Mouse (Mus musculus): ENCODE data around the gene Wdr45. TPM values are rescaled to one million over a fixed set of nuclear protein-coding genes. Genes with fewer than 3 reads are reported as not detected.
"Not testable (repeated sequence)": the region's sequence is repeated elsewhere in the genome, so short reads cannot be mapped to it uniquely, and the experiment has no call there.

Wdr45 gene
- 21.6 and 22.4 TPM in 2 replicates for polyA plus RNA-seq (2016; fragmentation: Nextera tagmentation; extraction: Ambion mirVana)

- H3K4me3 ChIP-seq = peak within 1 kb of the TSS; percentile 43
- not testable (repeated sequence) for H3K27ac ChIP-seq (ENCODE audit: poor library complexity, severe bottlenecking); H3K27me3 ChIP-seq (replicated peaks); H3K36me3 ChIP-seq; H3K4me1 ChIP-seq (replicated peaks); H3K9me3 ChIP-seq (replicated peaks)
- H3K4me2 ChIP-seq = peak within 1 kb of the TSS; percentile 59
- peak within 1 kb of the TSS; percentile 40; the same call in 1 of the 2 replicates for H3K9ac ChIP-seq
- WGBS = 9% methylated on average over 40 of the region's 60 CpGs
- ATAC-seq (ENCODE audit: insufficient number of reproducible peaks, low FRiP score) = peak; percentile 97
These were observed at the start of gene Wdr45 for GRCm38 (mm10) chrX:7714135-7714899. Wdr45 (plus strand) TSS chrX:7714333.

GRCm38 (mm10) chrX:7664791-7665190, 49.3 kb upstream of the Wdr45 start:
- Histone ChIP-seq H3K27me3 (replicated peaks) (no peaks in the 10 kb centered on the region), H3K36me3 (peaks cover 47% of the 10 kb centered on the region), H3K4me1 (replicated peaks) (no peaks in the 10 kb centered on the region), H3K27ac (ENCODE audit: poor library complexity, severe bottlenecking) (no peak overlapping the region), H3K4me3 (no peak overlapping the region), H3K9ac (no peak overlapping the region), H3K9me3 (replicated peaks) (no peaks in the 10 kb centered on the region), H3K4me2 (no peak overlapping the region)
- WGBS = 83% methylated on average over 11 of the region's 11 CpGs
- ATAC-seq (ENCODE audit: insufficient number of reproducible peaks, low FRiP score) = no peak

GRCm38 (mm10) chrX:7665739-7666502, 48.2 kb upstream of the Wdr45 start:
- H3K4me1 ChIP-seq (replicated peaks) = no peaks in the 10 kb centered on the region
- H3K27ac ChIP-seq (ENCODE audit: poor library complexity, severe bottlenecking) = no peak overlapping the region
- no peak overlapping the region for H3K4me3 ChIP-seq
- no peak for ATAC-seq (ENCODE audit: insufficient number of reproducible peaks, low FRiP score)
- H3K27me3 ChIP-seq (replicated peaks) = no peaks in the 10 kb centered on the region
- 70% methylated on average over 21 of the region's 21 CpGs for WGBS
- H3K9me3 ChIP-seq (replicated peaks) = no peaks in the 10 kb centered on the region
- peaks cover 44% of the 10 kb centered on the region for H3K36me3 ChIP-seq
- no peak overlapping the region for H3K4me2 ChIP-seq
- H3K9ac ChIP-seq = no peak overlapping the region; the same call in 1 of the 2 replicates

- Histone ChIP-seq H3K9me3 (replicated peaks) (no peaks in the 10 kb centered on the region), H3K9ac (peak overlapping the region; percentile 82), H3K4me1 (replicated peaks) (peaks cover 11% of the 10 kb centered on the region), H3K36me3 (peaks cover 24% of the 10 kb centered on the region), H3K4me3 (peak overlapping the region; percentile 72), H3K27me3 (replicated peaks) (no peaks in the 10 kb centered on the region), H3K4me2 (peak overlapping the region; percentile 64), H3K27ac (ENCODE audit: poor library complexity, severe bottlenecking) (peak overlapping the region; percentile 75)
- peak; percentile 81 for ATAC-seq (ENCODE audit: insufficient number of reproducible peaks, low FRiP score)
- 12% methylated on average over 15 of the region's 19 CpGs for WGBS
These were observed 43.7 kb upstream of the Wdr45 start for GRCm38 (mm10) chrX:7670390-7670881.

GRCm38 (mm10) chrX:7670921-7671623, 43.1 kb upstream of the Wdr45 start, which contains the start of gene Plp2:
Plp2 (minus strand) TSS chrX:7671390.
- peak within 1 kb of the TSS; percentile 72 for H3K4me3 ChIP-seq
- peaks cover 24% of the 10 kb centered on the region for H3K36me3 ChIP-seq
- peaks cover 11% of the 10 kb centered on the region for H3K4me1 ChIP-seq (replicated peaks)
- no peaks in the 10 kb centered on the region for H3K9me3 ChIP-seq (replicated peaks)
- H3K27ac ChIP-seq (ENCODE audit: poor library complexity, severe bottlenecking) = peak within 1 kb of the TSS; percentile 75
- ATAC-seq (ENCODE audit: insufficient number of reproducible peaks, low FRiP score) = peak; percentile 45
- no peaks in the 10 kb centered on the region for H3K27me3 ChIP-seq (replicated peaks)
- H3K4me2 ChIP-seq = peak within 1 kb of the TSS; percentile 64
- WGBS = 15% methylated on average over 32 of the region's 36 CpGs
- H3K9ac ChIP-seq = peak within 1 kb of the TSS; percentile 82

GRCm38 (mm10) chrX:7672739-7673138, 41.4 kb upstream of the Wdr45 start:
- WGBS = 41% methylated on average over 6 of the region's 6 CpGs
- H3K27ac ChIP-seq (ENCODE audit: poor library complexity, severe bottlenecking) = no peak overlapping the region

GRCm38 (mm10) chrX:7673578-7674281, 40.4 kb upstream of the Wdr45 start:
- Histone ChIP-seq H3K4me2 (peak overlapping the region; percentile 63), H3K9ac (no peak overlapping the region; the same call in none of the 2 replicates), H3K27ac (ENCODE audit: poor library complexity, severe bottlenecking) (peak overlapping the region; percentile 51), H3K36me3 (peaks cover 7% of the 10 kb centered on the region), H3K4me3 (peak overlapping the region; percentile 33), H3K9me3 (replicated peaks) (no peaks in the 10 kb centered on the region), H3K27me3 (replicated peaks) (no peaks in the 10 kb centered on the region), H3K4me1 (replicated peaks) (peaks cover 11% of the 10 kb centered on the region)
- WGBS = 20% methylated on average over 12 of the region's 12 CpGs
- peak; percentile 23; the same call in 1 of the 2 replicates for ATAC-seq (ENCODE audit: insufficient number of reproducible peaks, low FRiP score)

More at GRCm38 (mm10) chrX:7672739-7673138, 41.4 kb upstream of the Wdr45 start:
- Histone ChIP-seq H3K4me1 (replicated peaks) (peaks cover 11% of the 10 kb centered on the region), H3K9ac (no peak overlapping the region), H3K4me3 (no peak overlapping the region), H3K9me3 (replicated peaks) (no peaks in the 10 kb centered on the region), H3K27me3 (replicated peaks) (no peaks in the 10 kb centered on the region), H3K36me3 (peaks cover 9% of the 10 kb centered on the region), H3K4me2 (no peak overlapping the region)
- ATAC-seq (ENCODE audit: insufficient number of reproducible peaks, low FRiP score) = no peak

- H3K4me3 ChIP-seq = peak overlapping the region; percentile 33
- peaks cover 11% of the 10 kb centered on the region for H3K4me1 ChIP-seq (replicated peaks)
- peak overlapping the region; percentile 51 for H3K27ac ChIP-seq (ENCODE audit: poor library complexity, severe bottlenecking)
- no peaks in the 10 kb centered on the region for H3K9me3 ChIP-seq (replicated peaks)
- no peaks in the 10 kb centered on the region; the same call in 1 of the 2 replicates for H3K36me3 ChIP-seq
- H3K27me3 ChIP-seq (replicated peaks) = no peaks in the 10 kb centered on the region
- peak overlapping the region; percentile 63 for H3K4me2 ChIP-seq
- peak overlapping the region; percentile 62 for H3K9ac ChIP-seq
- no peak for ATAC-seq (ENCODE audit: insufficient number of reproducible peaks, low FRiP score)
- 22% methylated on average over 28 of the region's 28 CpGs for WGBS
These were observed 39.7 kb upstream of the Wdr45 start for GRCm38 (mm10) chrX:7674284-7675000.

GRCm38 (mm10) chrX:7675001-7675380, 39.1 kb upstream of the Wdr45 start:
- H3K27ac ChIP-seq (ENCODE audit: poor library complexity, severe bottlenecking) = no peak overlapping the region; the same call in 1 of the 2 replicates
- H3K4me2 ChIP-seq = peak overlapping the region; percentile 63
- ATAC-seq (ENCODE audit: insufficient number of reproducible peaks, low FRiP score) = no peak
- no peaks in the 10 kb centered on the region for H3K36me3 ChIP-seq
- no peaks in the 10 kb centered on the region for H3K27me3 ChIP-seq (replicated peaks)
- H3K9ac ChIP-seq = peak overlapping the region; percentile 62
- peak overlapping the region; percentile 33 for H3K4me3 ChIP-seq
- WGBS = 17% methylated on average over 10 of the region's 10 CpGs
- H3K4me1 ChIP-seq (replicated peaks) = peaks cover 11% of the 10 kb centered on the region
- H3K9me3 ChIP-seq (replicated peaks) = no peaks in the 10 kb centered on the region

GRCm38 (mm10) chrX:7678986-7679385, 35.1 kb upstream of the Wdr45 start:
- Histone ChIP-seq H3K4me2 (no peak overlapping the region), H3K27ac (ENCODE audit: poor library complexity, severe bottlenecking) (no peak overlapping the region), H3K4me1 (replicated peaks) (peaks cover 2% of the 10 kb centered on the region; the same call in 1 of the 2 replicates), H3K27me3 (replicated peaks) (no peaks in the 10 kb centered on the region), H3K4me3 (no peak overlapping the region), H3K36me3 (no peaks in the 10 kb centered on the region), H3K9ac (no peak overlapping the region), H3K9me3 (replicated peaks) (no peaks in the 10 kb centered on the region)
- ATAC-seq (ENCODE audit: insufficient number of reproducible peaks, low FRiP score) = no peak
- WGBS = 48% methylated on average over 3 of the region's 3 CpGs
